Mouse (Mus musculus): ENCODE results near the gene Plekhj1. TPM values are rescaled to one million over a fixed set of nuclear protein-coding genes. Genes with fewer than 3 reads are reported as not detected.
A peak's percentile ranks its signal among the peaks of the same experiment; 100 is the strongest.

The Plekhj1 gene
- polyA plus RNA-seq, 1 experiment from 2014 or later, result 143 TPM

DNA sequence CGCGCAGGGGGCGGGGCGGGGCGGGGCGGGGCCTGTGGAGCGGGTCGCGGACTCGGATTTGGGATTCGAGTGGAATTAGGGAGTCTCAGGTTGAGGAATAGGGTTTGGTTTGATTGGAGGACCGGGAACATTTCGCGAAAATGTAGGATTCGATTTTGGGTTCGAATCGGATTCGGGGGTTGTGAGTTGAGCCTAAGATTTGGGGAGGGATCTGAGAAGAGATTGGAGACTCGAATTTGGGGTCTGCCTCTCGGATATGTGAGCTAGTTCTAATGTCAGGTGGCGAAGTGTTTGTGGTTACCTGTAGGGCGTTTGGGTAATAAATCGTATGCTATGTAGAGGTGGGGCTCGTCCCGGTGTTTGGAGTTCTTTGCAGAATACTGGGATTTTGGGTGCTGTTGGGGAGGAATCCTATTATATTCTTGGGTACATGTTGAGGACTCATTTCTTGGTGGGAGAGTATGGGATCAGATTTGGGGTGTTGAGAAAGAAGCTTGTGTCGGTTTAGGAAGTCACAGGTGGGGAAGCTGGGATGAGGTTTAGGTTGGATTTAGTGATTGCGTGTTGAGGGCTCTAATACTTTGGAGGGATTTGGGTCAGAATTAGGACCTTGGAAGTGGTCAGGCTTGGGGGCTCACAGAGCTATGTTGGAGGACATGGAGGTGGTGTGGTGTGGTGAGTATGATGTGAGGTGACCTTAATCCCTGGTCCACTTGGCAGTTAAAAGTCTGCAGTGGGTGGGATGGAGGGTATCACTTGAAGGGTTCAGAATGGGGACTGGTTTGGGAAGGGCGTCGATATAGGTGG is 28.8 kb upstream of the Plekhj1 start:
- H3K9me3 ChIP-seq (ENCODE audit: control insufficient read depth, low read length), result no peaks in the 10 kb centered on the region
- H3K9ac ChIP-seq (replicated peaks; ENCODE audit: low read depth, low read length), result peak overlapping the region; percentile 90
- 10% methylated on average over 29 of the region's 29 CpGs for WGBS
- no peak for ATAC-seq
- H3K27ac ChIP-seq (ENCODE audit: low read length), result peak overlapping the region; percentile 92
- H3K4me3 ChIP-seq (replicated peaks; ENCODE audit: low read length), result peak overlapping the region; percentile 84
- H3K4me2 ChIP-seq (ENCODE audit: low read length), result peak overlapping the region; percentile 96
- H3K27me3 ChIP-seq (replicated peaks; ENCODE audit: control insufficient read depth, insufficient read depth, low read length), result no peaks in the 10 kb centered on the region
- peaks cover 10% of the 10 kb centered on the region for H3K36me3 ChIP-seq (ENCODE audit: control insufficient read depth, insufficient read depth)
- peaks cover 25% of the 10 kb centered on the region for H3K4me1 ChIP-seq (replicated peaks; ENCODE audit: control insufficient read depth, insufficient read depth, low read length)

GRCm38 (mm10) chr10:80826151-80827062 is 28.0 kb upstream of the Plekhj1 start, which contains the start of gene Oaz1:
Gene Oaz1, plus strand, starts transcription at chr10:80826656.
- H3K4me2 ChIP-seq (ENCODE audit: low read length), result peak within 1 kb of the TSS; percentile 96
- H3K9me3 ChIP-seq (ENCODE audit: control insufficient read depth, low read length), result no peaks in the 10 kb centered on the region
- peaks cover 10% of the 10 kb centered on the region for H3K36me3 ChIP-seq (ENCODE audit: control insufficient read depth, insufficient read depth)
- peak within 1 kb of the TSS; percentile 84 for H3K4me3 ChIP-seq (replicated peaks; ENCODE audit: low read length)
- under 1% methylated on average over 79 of the region's 82 CpGs for WGBS
- H3K27ac ChIP-seq (ENCODE audit: low read length), result peak within 1 kb of the TSS; percentile 92
- H3K27me3 ChIP-seq (replicated peaks; ENCODE audit: control insufficient read depth, insufficient read depth, low read length), result no peaks in the 10 kb centered on the region
- ATAC-seq, result peak; percentile 98
- peak within 1 kb of the TSS; percentile 90 for H3K9ac ChIP-seq (replicated peaks; ENCODE audit: low read depth, low read length)
- peaks cover 25% of the 10 kb centered on the region for H3K4me1 ChIP-seq (replicated peaks; ENCODE audit: control insufficient read depth, insufficient read depth, low read length)

GRCm38 (mm10) chr10:80824827-80825226 is 26.4 kb upstream of the Plekhj1 start:
- H3K4me1 ChIP-seq (replicated peaks; ENCODE audit: control insufficient read depth, insufficient read depth, low read length), result peaks cover 23% of the 10 kb centered on the region
- no peak overlapping the region for H3K27ac ChIP-seq (ENCODE audit: low read length)
- no peaks in the 10 kb centered on the region for H3K27me3 ChIP-seq (replicated peaks; ENCODE audit: control insufficient read depth, insufficient read depth, low read length)
- 82% methylated on average over 2 of the region's 2 CpGs for WGBS
- no peak overlapping the region for H3K4me3 ChIP-seq (replicated peaks; ENCODE audit: low read length)
- ATAC-seq, result no peak
- H3K36me3 ChIP-seq (ENCODE audit: control insufficient read depth, insufficient read depth), result peaks cover 7% of the 10 kb centered on the region
- H3K9ac ChIP-seq (replicated peaks; ENCODE audit: low read depth, low read length), result no peak overlapping the region
- H3K4me2 ChIP-seq (ENCODE audit: low read length), result no peak overlapping the region
- no peaks in the 10 kb centered on the region for H3K9me3 ChIP-seq (ENCODE audit: control insufficient read depth, low read length)

- peaks cover 16% of the 10 kb centered on the region for H3K4me1 ChIP-seq (replicated peaks; ENCODE audit: control insufficient read depth, insufficient read depth, low read length)
- H3K9ac ChIP-seq (replicated peaks; ENCODE audit: low read depth, low read length), result no peak overlapping the region
- no peak overlapping the region for H3K27ac ChIP-seq (ENCODE audit: low read length)
- H3K36me3 ChIP-seq (ENCODE audit: control insufficient read depth, insufficient read depth), result no peaks in the 10 kb centered on the region; the same call in 1 of the 2 replicates
- no peak overlapping the region for H3K4me3 ChIP-seq (replicated peaks; ENCODE audit: low read length)
- no peak overlapping the region for H3K4me2 ChIP-seq (ENCODE audit: low read length)
- no peaks in the 10 kb centered on the region for H3K9me3 ChIP-seq (ENCODE audit: control insufficient read depth, low read length)
- ATAC-seq, result no peak
- H3K27me3 ChIP-seq (replicated peaks; ENCODE audit: control insufficient read depth, insufficient read depth, low read length), result no peaks in the 10 kb centered on the region
- 65% methylated on average over 8 of the region's 8 CpGs for WGBS
These were observed 25.6 kb upstream of the Plekhj1 start for GRCm38 (mm10) chr10:80823847-80824643.

- ATAC-seq, result no peak
These were observed 24.9 kb upstream of the Plekhj1 start for GRCm38 (mm10) chr10:80823316-80823715.

GRCm38 (mm10) chr10:80822528-80822927 is 24.1 kb upstream of the Plekhj1 start:
- 90% methylated on average over 5 of the region's 5 CpGs for WGBS
- H3K4me1 ChIP-seq (replicated peaks; ENCODE audit: control insufficient read depth, insufficient read depth, low read length), result peaks cover 4% of the 10 kb centered on the region
- no peak for ATAC-seq

More at GRCm38 (mm10) chr10:80823316-80823715, 24.9 kb upstream of the Plekhj1 start:
- Histone ChIP-seq H3K36me3 (ENCODE audit: control insufficient read depth, insufficient read depth) (no peaks in the 10 kb centered on the region), H3K9me3 (ENCODE audit: control insufficient read depth, low read length) (no peaks in the 10 kb centered on the region), H3K9ac (replicated peaks; ENCODE audit: low read depth, low read length) (no peak overlapping the region), H3K27ac (ENCODE audit: low read length) (no peak overlapping the region), H3K4me2 (ENCODE audit: low read length) (no peak overlapping the region), H3K27me3 (replicated peaks; ENCODE audit: control insufficient read depth, insufficient read depth, low read length) (no peaks in the 10 kb centered on the region), H3K4me1 (replicated peaks; ENCODE audit: control insufficient read depth, insufficient read depth, low read length) (peaks cover 12% of the 10 kb centered on the region), H3K4me3 (replicated peaks; ENCODE audit: low read length) (no peak overlapping the region)
- 93% methylated on average over 1 of the region's 1 CpGs for WGBS

GRCm38 (mm10) chr10:80821991-80822390 is 23.6 kb upstream of the Plekhj1 start:
- Histone ChIP-seq H3K27ac (ENCODE audit: low read length) (no peak overlapping the region), H3K4me2 (ENCODE audit: low read length) (no peak overlapping the region), H3K9me3 (ENCODE audit: control insufficient read depth, low read length) (no peaks in the 10 kb centered on the region), H3K27me3 (replicated peaks; ENCODE audit: control insufficient read depth, insufficient read depth, low read length) (no peaks in the 10 kb centered on the region), H3K4me1 (replicated peaks; ENCODE audit: control insufficient read depth, insufficient read depth, low read length) (peaks cover 2% of the 10 kb centered on the region; the same call in 1 of the 2 replicates), H3K36me3 (ENCODE audit: control insufficient read depth, insufficient read depth) (no peaks in the 10 kb centered on the region), H3K9ac (replicated peaks; ENCODE audit: low read depth, low read length) (no peak overlapping the region), H3K4me3 (replicated peaks; ENCODE audit: low read length) (no peak overlapping the region)
- WGBS, result 41% methylated on average over 2 of the region's 2 CpGs
- no peak for ATAC-seq

More at GRCm38 (mm10) chr10:80822528-80822927, 24.1 kb upstream of the Plekhj1 start:
- H3K9ac ChIP-seq (replicated peaks; ENCODE audit: low read depth, low read length), result no peak overlapping the region
- no peak overlapping the region for H3K4me2 ChIP-seq (ENCODE audit: low read length)
- no peak overlapping the region for H3K27ac ChIP-seq (ENCODE audit: low read length)
- H3K9me3 ChIP-seq (ENCODE audit: control insufficient read depth, low read length), result no peaks in the 10 kb centered on the region
- no peaks in the 10 kb centered on the region for H3K27me3 ChIP-seq (replicated peaks; ENCODE audit: control insufficient read depth, insufficient read depth, low read length)
- H3K36me3 ChIP-seq (ENCODE audit: control insufficient read depth, insufficient read depth), result no peaks in the 10 kb centered on the region
- H3K4me3 ChIP-seq (replicated peaks; ENCODE audit: low read length), result no peak overlapping the region

GRCm38 (mm10) chr10:80819406-80819805 is 21.0 kb upstream of the Plekhj1 start:
- 55% methylated on average over 3 of the region's 3 CpGs for WGBS
- Histone ChIP-seq H3K27me3 (replicated peaks; ENCODE audit: control insufficient read depth, insufficient read depth, low read length) (no peaks in the 10 kb centered on the region), H3K36me3 (ENCODE audit: control insufficient read depth, insufficient read depth) (no peaks in the 10 kb centered on the region), H3K4me2 (ENCODE audit: low read length) (no peak overlapping the region), H3K4me1 (replicated peaks; ENCODE audit: control insufficient read depth, insufficient read depth, low read length) (no peaks in the 10 kb centered on the region), H3K4me3 (replicated peaks; ENCODE audit: low read length) (no peak overlapping the region), H3K27ac (ENCODE audit: low read length) (no peak overlapping the region), H3K9me3 (ENCODE audit: control insufficient read depth, low read length) (no peaks in the 10 kb centered on the region), H3K9ac (replicated peaks; ENCODE audit: low read depth, low read length) (no peak overlapping the region)
- no peak for ATAC-seq
